Mouse (Mus musculus) urinary bladder, adult 18-20 months (tissue): ENCODE results near the gene Myo1b.
"Not testable (repeated sequence)": the region's sequence is repeated elsewhere in the genome, so short reads cannot be mapped to it uniquely, and the experiment has no call there.

Experiments used
- DNase-seq, 2 experiments: peaks; one replicate each; pipeline ENCODE4 v3.0.0; 2022; ENCODE audit warnings: low spot score in 2 of 2, mixed read lengths in 2 of 2

Myo1b gene

DNA sequence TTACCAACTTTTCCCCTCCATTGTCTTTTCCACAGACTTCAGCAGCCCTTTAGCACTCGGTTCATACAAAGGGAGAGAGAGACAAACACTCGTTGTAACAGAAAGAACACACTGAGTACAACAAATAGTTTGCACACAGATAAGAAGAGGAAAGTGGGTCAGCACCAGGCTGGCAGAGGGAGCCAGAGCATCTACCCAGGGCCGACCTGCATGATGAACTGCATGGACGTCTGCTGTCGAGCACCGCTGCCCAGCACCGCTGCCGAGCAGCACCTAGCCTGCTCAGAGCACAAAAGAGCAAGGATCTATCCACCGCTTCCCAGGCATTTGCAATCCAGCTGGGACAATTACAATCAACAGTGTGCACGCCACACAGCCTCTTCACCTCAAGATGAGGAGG is 19.9 kb downstream of the Myo1b start:
- no peak for DNase-seq

DNA sequence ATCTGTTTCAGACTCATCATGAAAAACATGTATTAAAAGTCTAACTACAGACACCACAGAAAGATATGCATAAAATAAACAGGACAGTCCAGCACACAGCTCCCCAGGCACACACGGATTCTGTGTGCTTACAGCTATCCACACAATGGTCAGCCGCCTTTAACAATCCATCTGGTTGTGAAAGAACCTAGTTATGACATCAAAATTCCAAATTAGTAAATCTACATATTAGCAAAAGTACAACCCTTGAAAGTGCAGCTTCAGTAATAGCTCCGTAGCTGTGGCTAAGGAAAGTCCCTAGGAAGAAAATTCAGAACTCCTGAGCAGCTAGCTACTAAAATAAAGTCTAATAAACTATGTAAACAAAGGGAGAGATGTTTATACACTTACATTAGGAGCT is 21.1 kb downstream of the Myo1b start:
- DNase-seq, result no peak

DNA sequence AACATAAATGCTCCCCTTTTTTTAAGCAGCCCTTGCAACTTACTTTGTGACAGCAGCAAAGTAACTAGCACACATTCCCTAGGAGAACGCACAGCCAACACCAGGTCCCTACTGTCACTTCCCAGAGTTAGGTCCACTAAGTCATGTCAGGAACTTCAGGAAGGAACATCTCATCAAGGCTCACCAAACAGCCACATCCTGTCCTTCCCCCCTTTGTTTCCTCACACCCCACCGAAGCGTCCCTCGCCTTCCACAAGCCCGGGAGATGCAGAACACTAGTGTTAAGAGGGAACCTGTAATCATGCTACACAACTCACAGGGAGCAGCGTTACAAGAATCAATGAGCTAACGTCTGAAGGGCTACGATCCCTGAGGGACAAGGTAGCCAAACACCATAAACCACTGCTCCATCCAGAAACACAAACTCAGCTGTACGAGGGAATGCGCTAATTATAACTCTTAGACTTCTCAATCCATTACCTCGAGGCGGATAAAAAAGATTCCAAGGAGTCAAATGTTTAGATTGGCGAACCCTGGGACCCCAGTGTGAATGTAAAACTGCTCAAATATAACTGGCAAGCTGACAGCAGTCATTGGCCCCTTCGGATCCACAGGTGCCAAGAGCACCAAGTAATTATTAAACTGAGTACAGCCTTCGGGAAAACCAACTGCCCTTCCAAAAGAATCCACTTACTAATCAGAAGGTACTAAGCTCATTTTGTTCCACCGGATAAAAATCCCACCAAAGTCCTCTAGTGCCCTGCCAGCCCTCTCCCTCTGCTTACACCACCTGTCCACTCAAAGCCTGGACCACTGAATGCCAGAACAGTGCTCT is 22.1 kb downstream of the Myo1b start:
- no peak for DNase-seq

DNA sequence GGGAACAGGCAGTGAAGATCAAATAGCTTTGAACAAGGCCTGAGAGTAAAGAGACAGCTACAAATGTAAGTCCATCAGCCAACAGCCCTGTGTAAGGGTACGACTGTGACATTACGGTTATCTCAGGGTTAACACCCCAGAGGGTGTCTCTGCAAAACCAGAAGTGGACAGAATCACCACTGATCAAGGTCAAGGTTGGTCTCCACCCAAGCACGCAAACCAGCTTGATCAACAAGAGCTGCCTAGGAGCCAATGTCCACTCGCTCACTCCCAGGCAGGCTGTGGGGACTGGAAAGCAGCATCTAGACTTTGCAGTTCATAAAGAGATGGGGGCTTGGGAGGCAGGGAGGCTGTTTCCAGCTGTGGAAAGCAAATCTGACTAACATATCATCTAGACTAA is 23.9 kb downstream of the Myo1b start:
- DNase-seq, result no peak

DNA sequence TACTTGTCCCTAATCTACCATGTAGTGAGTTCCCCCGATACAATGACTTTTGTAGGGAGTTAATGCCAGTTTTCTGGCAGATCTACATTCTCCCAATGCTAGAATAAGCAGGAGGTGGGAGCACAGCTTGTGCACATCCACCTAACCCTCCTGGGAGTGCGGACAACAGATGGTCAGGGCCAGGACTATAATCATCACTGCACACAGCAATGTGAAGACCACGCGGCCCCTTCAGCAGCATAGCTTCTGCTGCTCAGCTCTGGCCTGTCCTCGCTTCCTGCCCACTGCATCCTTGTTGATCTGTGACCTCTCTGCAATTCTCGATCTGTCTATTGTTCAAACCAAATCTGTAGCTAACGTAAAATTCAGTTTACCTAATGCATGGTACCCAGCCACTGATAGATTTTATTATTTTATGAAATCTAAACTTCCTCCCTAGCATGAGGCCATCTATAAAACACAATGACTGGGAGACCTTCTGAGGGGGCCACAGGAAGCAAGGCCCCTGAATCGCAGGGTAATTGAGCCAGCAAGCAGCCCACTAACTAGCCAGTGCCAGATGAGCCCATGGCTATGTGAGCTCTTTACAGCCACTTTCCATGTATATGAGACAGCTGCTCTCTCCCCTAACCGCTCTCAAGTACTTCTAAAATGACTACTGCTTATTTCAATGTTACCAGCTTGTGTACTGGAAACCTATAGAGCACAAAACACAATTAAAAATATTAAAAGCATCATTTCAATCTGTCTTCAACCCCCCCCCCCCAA is 27.6 kb downstream of the Myo1b start:
- DNase-seq, result no peak

DNA sequence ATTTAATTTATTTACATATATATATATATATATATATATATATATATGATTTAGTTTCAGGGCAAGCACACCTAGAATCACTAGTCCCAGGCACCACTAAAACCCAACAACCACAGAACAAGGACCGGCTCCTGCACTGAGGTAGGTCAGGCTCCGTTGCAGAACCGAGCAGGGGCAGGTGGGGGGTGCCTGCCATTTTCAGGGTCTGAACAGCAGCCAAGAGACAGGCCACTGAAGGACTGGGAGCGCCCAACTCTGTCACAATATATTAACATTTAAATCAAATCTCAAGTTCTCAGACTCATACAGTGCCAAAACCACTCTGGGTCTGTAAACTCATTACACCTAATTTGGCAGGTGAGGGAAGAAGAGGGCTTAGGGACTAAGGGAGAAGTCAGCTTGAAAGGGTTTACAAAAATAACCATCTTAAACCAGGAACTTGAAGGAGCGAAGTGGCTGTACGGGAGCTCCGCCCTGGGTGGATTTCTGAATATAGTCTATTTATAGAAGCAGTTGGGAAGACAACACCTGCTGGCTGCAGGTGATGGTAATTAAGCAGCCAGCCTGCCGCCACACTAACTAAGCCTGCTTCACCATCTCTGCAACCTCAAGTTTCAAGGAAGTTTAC is 30.4 kb downstream of the Myo1b start:
- DNase-seq, result no peak

DNA sequence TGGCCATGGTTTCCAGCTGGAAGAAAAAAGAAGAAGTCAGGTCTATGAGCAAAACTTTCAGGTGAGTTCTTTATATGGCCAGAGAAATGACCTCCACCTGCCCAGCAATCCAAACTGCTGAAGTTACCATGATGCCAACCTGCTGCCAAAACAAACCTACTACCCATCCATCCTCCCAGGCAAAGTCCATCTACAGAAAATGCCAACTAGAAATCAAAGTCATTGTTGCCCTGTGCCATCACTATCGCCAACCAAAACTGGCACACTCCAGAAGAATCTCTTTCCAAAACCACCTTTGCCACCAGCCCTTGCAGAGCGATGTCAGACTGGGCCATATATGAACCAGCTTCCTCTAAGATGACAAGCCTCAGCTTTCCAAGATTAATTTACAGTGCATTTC is 32.7 kb downstream of the Myo1b start:
- no peak for DNase-seq

DNA sequence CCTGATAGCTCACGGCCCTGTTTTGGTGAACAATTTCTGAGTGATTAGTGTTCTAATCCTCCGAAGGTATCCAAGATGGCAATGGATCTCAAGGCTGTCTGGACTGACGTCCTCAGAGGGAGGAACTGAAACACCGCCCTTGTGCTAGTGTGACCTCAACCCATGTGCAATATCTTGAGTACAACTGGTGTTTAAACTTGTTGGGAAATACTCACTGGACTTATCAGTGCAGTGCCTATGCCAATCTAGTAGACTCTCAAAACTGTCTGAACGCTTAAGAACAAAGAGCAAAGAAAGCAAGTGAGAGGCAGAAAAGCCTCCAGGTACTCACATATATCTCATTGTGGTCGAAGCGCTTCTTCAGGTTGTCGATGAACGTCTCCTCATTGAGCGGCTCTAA is 33.1 kb downstream of the Myo1b start:
- DNase-seq, result no peak

DNA sequence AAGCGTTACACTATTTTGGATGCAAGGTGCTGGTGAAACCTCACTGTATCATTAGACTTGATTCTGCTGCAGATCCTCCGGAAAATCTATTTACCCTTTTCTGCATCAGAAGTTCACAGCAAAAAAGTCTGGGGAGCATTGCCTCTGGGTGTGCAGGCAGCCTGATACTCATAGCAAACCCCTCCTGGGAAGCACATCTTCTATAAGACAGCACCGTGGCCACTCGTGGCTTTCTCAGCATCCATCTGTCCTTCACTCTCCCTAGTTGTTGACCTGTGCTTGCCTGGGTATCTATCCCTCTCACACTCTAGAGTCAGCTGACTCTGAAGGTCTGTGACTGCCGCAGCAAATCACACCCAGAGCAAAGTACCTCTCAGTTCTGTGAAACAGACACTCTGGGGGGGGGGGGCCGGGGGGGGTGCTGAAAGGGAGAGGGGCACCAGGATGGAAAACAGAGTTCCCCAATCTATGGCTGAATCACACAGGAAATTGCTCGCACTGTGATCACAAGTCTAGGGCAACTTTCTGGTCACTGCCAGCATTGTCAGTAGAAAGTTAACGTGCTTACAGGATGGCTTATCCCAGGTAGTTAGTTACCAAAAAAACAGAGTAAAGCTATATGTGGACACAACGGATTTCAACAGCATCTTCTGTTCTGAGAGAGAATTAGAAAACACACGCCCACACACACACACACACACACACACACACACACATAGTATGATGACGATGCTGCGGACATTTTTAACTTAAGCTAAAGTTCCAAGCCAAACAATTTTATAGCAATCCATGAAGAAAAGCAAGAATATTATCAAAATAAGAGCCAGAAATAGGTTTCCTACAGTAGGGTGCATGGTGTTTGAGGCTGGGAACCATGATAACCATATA is 35.7 kb downstream of the Myo1b start:
- no peak for DNase-seq

DNA sequence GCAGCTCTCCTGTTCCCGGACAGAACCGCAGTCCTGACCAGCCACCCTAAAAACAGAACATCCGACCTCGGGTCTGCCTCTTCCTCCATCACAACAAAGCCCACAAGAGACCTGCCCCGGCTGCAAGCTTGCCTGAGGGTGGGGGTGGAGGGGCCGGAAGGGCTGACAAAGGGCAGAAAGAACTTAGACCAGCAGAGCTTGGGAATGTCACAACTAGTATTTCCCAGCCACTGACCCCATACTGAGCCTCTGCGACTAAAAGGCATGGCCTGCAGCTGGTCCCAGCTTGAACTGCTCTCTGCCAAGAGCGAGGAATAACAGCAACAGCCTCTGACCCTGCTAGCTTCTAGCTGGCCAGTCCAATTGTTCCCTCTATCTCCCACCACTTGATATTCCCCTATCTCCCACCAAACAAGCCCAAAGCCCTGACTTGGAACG is 36.5 kb downstream of the Myo1b start:
- DNase-seq, result no peak

DNA sequence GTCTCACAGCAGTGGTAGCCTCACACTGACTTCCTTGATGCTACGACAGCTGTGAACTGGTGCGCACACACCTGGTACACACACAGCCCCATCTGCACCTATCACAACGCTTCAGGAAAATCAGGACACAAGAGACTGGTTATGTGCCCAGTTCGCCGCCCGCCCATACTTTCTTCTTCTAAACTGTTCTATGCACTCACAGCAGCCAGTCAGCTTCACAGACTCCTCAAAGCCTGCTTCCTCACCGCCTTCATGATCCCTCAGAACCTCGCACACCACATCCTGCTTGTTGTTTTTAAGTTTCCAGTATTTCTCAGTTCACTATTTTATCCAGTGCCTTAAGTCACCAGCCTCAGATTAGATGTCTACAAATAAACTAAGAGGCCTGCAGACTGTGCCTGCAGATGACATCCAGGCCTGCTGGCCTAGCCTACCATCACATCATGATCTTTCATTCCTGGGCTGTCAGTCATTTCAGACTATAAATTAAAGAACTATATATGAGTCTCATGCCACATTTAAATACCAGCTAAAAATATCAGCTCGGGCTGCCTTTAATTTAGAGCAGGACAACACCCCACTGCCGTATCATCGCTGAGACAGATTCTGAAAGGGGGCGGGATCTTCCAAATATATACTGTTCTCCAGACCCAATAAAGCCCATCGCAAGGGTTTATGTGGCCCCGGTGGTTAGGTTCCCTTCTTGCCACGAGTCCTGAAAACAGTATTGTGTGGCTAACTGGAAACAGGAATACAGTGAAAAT is 40.2 kb downstream of the Myo1b start:
- no peak for DNase-seq

DNA sequence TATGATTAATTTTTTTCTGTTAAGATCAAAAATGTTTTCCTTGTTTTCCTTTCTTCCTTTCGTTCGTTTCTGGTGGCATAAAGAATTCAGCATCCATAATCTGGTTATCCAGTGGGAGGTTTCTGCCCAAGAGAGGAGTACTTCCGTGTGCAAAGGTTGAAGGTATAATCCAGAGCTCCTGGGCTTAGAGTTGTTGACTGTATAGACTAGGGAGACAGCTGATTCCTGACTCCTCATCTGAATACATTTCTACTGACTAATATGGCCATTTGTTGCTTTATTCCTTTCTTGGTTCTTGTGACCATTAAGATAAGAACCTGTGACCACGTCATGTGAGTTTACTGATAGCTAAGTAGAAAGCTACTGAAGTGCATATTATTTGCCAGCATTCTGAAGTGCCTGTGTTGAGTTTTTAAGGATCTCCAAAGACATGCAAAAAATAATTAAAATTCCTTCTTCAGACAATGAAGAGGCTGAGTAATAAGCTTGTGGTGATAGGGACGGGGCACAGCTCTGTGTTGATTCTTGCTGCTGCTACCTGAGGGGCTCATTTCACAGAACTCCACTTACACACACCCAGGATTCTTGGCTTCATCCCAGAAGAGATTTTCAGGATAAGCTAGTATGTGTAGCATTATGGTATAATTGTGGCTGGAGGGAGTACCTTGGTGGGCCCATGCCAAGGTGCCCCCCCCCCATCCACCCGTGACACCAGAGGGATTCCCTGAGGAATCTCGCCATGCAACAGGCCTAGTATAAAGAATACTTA is 43.2 kb downstream of the Myo1b start:
- DNase-seq, result no peak

DNA sequence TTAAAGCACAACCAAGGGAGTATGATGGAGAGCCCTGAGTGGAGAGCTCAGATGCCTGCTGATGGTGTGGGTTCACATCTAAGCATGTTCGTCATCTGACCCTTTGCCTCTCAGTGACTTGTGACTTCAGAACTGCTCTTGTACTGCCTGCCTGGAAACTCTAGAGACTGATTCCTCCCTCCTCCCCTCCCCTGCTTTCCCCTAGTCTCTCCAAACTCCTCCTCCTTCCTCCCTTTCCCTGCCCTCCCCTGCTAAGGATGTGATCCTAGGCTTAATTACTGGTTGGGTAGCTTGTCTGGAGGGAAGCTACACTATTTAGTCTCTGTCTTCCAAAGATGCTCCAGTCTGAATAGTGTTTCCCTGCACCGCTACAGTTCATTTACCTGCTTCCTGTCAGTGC is 44.6 kb downstream of the Myo1b start:
- not testable (repeated sequence) for DNase-seq

DNA sequence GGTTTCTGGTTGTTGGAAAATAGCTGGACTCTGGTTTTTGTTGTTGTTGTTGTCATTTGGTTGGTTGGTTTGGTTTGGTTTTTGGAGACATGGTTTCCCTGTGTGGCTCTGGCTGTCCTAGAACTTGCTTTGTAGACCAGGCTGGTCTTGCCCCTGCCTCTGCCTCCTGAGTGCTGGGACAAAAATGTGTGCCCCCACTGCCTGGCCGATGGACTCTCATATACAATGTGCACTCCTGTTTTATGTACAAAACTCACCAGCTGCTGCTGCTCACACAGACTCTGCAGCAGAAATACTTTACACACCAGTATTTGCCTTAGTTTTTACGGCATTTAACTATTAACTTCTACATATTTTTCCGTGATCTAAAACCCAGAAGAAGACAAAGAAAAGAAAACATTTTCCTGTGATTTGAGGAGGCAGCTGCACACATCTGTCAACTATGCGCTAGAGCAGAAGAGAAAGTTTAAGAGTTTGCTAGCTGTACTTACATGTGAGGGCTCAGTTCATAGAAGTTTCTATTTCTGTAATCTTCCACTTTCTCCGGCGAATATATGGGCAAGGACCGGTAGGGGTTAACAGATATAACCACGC is 52.9 kb downstream of the Myo1b start:
- DNase-seq, result no peak

DNA sequence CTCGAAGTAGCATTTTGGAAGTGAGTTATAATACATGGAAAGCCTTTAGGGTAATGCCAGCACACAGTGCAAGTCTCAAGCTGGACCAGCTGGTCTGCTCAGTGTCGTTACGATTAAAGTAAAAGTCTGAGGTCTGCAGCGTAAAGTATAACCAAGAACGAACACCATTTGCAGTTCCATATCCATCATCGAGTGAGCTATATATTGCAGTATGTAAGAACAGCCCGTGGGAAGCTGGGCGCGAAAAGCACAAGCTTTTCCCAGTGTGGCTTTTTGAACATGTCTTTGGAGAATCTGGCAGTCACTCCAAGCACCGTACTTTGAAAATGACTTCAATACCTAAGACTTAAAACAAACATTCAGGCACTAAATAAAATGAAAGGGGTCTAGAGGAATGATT is 55.0 kb downstream of the Myo1b start:
- DNase-seq, result no peak

DNA sequence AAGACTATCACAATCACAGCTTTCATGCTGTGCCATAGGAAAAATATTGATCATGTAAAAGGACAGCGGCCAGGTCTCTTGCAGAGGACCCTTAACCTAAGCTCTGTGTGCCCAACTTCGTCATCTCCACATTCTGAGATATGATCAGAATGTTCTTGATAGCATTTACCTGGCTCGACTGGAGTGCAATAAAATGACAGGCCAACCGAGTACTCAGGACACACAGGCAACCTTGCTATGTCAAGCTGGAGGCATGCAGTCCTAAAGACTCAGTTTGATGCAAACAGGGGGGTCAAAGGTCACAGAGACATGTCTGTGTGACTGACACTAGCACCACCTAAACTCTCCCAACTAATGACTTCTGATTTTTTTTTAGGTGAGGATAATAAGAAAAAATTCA is 58.9 kb downstream of the Myo1b start:
- no peak for DNase-seq

DNA sequence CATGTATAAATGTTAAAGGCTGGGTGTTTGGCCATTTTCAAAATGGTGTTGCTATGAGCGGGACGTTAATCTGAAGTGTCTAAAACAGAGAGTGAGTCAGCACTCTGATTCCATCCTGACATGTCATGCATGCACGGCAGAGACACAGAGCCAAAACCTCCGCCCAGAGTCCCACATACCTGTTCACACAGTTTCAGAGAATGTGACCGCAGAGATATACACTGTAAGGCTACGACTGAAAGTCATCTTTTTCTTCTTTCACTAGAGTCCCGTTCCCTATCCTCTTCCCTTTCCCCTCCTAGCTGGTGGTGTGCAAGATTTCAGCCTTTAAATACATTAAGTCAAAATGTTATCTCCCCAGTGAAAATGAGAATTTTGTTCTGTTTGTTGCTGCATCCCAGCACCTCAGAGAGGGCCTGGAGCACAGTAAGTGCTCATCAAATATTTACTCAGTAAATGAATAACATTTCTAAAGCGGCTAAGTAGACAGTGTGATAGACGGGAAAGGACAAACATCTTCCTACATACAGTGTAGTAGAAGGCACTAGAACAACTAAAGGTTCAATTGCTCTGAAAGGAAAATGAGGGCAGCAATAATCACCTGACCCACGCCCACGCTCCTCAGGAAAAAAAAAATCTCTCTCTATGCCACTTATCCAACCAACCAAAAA is 59.5 kb downstream of the Myo1b start:
- no peak for DNase-seq

DNA sequence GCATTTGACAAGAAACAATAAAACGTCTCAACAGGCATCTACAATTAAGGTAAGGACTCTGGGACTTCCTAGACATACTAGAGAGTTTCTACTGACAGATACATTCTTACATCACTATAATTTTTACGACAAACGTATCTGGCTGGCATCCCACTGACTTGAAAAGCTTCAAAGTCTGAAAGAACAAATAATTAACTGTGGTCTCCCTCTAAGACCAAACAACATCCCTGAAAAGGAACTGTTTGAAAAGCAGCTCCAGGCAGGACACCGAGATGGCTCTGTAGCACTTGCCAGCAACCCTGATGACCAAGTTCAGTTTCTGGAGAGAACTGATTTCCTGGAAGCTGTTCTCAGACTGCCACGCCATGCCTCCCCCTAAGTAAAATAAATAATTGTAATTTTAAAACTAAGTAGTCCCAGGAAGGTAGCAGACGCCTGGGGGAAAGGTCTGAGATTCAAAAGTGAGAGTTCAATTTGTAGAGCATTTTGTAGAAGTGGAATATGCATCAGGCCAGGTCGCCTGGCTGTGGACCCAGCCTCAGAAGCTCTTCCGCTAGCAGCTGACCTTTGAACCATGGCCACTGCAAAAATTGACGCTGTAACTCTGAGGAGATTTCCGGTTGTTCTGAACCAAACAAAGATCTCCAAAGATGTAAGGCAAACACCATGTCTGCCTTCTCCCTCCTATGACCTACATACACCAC is 60.2 kb downstream of the Myo1b start:
- DNase-seq, result no peak

DNA sequence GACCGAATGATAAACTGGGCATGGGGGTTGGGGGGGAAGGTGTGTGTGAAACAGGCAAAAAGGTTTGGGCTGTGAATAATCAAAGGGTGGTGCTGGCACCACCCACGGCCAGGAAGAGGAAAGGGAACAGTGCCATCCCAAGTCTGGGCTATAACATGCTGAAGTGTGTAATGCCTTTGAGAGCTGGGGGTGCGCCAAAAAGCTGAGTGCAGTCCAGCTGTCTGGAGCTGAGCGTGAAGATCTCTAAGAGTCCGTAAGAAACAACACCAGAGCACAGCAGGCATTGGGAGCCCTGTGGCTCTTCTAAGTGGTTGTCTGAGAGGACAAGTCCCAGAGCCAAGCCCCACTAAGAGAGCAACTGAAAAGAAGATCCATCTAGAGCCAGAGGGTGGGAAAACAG is 63.6 kb downstream of the Myo1b start:
- DNase-seq, result no peak
